Mouse (Mus musculus) spleen, adult 2 months (tissue): ENCODE measurements around the gene Abhd11. TPM values are rescaled to one million over a fixed set of nuclear protein-coding genes. Genes with fewer than 3 reads are reported as not detected.

ENCODE experiments used
- DNase-seq, 2 experiments: peaks; one replicate each; pipeline versions ENCODE4 v3.0.0 to v3.0.0-alpha.2; 2012 to 2021; ENCODE audit warnings: low spot score in 2 of 2, low read depth in 1 of 2
- H3K27ac ChIP-seq: fragments of 200-500 bp; 2 replicates; pipeline ENCODE4 v1.5.1; 2012; ENCODE audit warnings: low read length, inconsistent platforms; ENCODE audit not compliant: insufficient read depth
- H3K27me3 ChIP-seq: fragments of 200-500 bp; 2 replicates; pipeline ENCODE4 v1.6.1; 2012; ENCODE audit warnings: mild to moderate bottlenecking, moderate library complexity, low read length, inconsistent platforms; ENCODE audit not compliant: control insufficient read depth, insufficient read depth
- H3K36me3 ChIP-seq: fragments of 200-500 bp; 2 replicates; pipeline ENCODE4 v1.6.1; 2012; ENCODE audit warnings: mild to moderate bottlenecking, low read length, inconsistent platforms; ENCODE audit not compliant: control insufficient read depth, insufficient read depth
- H3K4me1 ChIP-seq: fragments of 200-500 bp; 2 replicates; pipeline ENCODE4 v1.6.1; 2011; ENCODE audit warnings: inconsistent platforms; ENCODE audit not compliant: control insufficient read depth, insufficient read depth, insufficient read length
- H3K4me3 ChIP-seq: fragments of 200-500 bp; 2 replicates; pipeline ENCODE4 v1.5.1; 2011; ENCODE audit warnings: mild to moderate bottlenecking, inconsistent platforms; ENCODE audit not compliant: insufficient read depth, insufficient read length; ENCODE audit errors: extremely low read depth
- CTCF ChIP-seq: fragments of 200-500 bp; IDR thresholded peaks from 2 replicates; pipeline ENCODE4 v1.5.1; 2011; ENCODE audit warnings: mild to moderate bottlenecking, inconsistent platforms; ENCODE audit not compliant: insufficient read depth, insufficient read length, insufficient replicate concordance; ENCODE audit errors: extremely low read depth
- POLR2A ChIP-seq: fragments of 200-500 bp; IDR thresholded peaks from 2 replicates; pipeline ENCODE4 v1.6.1; 2011; ENCODE audit warnings: low read depth, low read length, inconsistent platforms
- WGBS: fragments of 180-500 bp; shearing (Covaris S2); methylation state at CpG from one replicate; pipeline ENCODE4 v1.1.7; 2018; 5-methylcytosine and 5-hydroxymethylcytosine counted together
- polyA plus RNA-seq: library from polyadenylated mRNA; depleted of rRNA; stranded (reverse); fragments of >200 nt; gene quantifications from 2 replicates; pipeline ENCODE4 v1.2.3, GENCODE M21; 2012; rRNA removed

The Abhd11 gene
- polyA plus RNA-seq, 1 experiment: 43.6 TPM

GRCm38 (mm10) chr5:135053356-135053755 lies 44.4 kb downstream of the Abhd11 start:
- Histone ChIP-seq H3K4me3 (no peak overlapping the region), H3K27ac (no peak overlapping the region), H3K27me3 (no peaks in the 10 kb centered on the region), H3K36me3 (peaks cover 17% of the 10 kb centered on the region), H3K4me1 (no peaks in the 10 kb centered on the region)
- 93% methylated on average over 12 of the region's 12 CpGs for WGBS
- TF ChIP-seq CTCF (no peak), POLR2A (no peak)
- DNase-seq: no peak

Other genes with a start within 250 kb of the Abhd11 start
- 0.14 TPM in 1 of 2 replicates, not detected in the other for gene Tmem270, start 102.4 kb upstream of the Abhd11 start, polyA plus RNA-seq
- 32.3 and 35.1 TPM in 2 replicates for gene Cldn13, start 93.6 kb upstream of the Abhd11 start, polyA plus RNA-seq
- gene Mettl27, start 76.8 kb upstream of the Abhd11 start, polyA plus RNA-seq: 9.8 and 11.3 TPM in 2 replicates
- gene Cldn4, start 62.2 kb upstream of the Abhd11 start, polyA plus RNA-seq: 0.38 and 0.44 TPM in 2 replicates
- 3.1 and 5.0 TPM in 2 replicates for gene Cldn3, start 22.9 kb upstream of the Abhd11 start, polyA plus RNA-seq
- 8.5 and 9.0 TPM in 2 replicates for gene Stx1a, start 14.3 kb downstream of the Abhd11 start, polyA plus RNA-seq
- gene Dnajc30, start 55.0 kb downstream of the Abhd11 start, polyA plus RNA-seq: 15.5 and 23.5 TPM in 2 replicates
- gene Bud23, start 55.8 kb downstream of the Abhd11 start, polyA plus RNA-seq: 47.5 and 67.3 TPM in 2 replicates
- 0.78 and 1.4 TPM in 2 replicates for gene Vps37d, start 69.1 kb downstream of the Abhd11 start, polyA plus RNA-seq
- gene Mlxipl, start 80.7 kb downstream of the Abhd11 start, polyA plus RNA-seq: 0.70 and 1.2 TPM in 2 replicates
- 6.1 and 7.2 TPM in 2 replicates for gene Tbl2, start 140.5 kb downstream of the Abhd11 start, polyA plus RNA-seq
- gene Bcl7b, start 159.1 kb downstream of the Abhd11 start, polyA plus RNA-seq: 34.3 and 37.3 TPM in 2 replicates
- 21.9 and 22.6 TPM in 2 replicates for gene Baz1b, start 178.1 kb downstream of the Abhd11 start, polyA plus RNA-seq
- 0.55 and 0.67 TPM in 2 replicates for gene Fzd9, start 242.1 kb downstream of the Abhd11 start, polyA plus RNA-seq